Mouse (Mus musculus) spleen, adult 12 weeks (tissue): ENCODE data around the gene Gm10273.
"Not testable (repeated sequence)": the region's sequence is repeated elsewhere in the genome, so short reads cannot be mapped to it uniquely, and the experiment has no call there.

ENCODE experiments used
- DNase-seq: peaks from one replicate; pipeline ENCODE4 v3.0.0; 2022; ENCODE audit warnings: low spot score

The Gm10273 gene

GRCm38 (mm10) chr10:59395461-59395860 lies at the start of gene Gm10273:
Gene Gm10273 (plus strand): TSS chr10:59395632.
- not testable (repeated sequence) for DNase-seq

GRCm38 (mm10) chr10:59346560-59346959 lies 48.9 kb upstream of the Gm10273 start:
- DNase-seq = no peak

GRCm38 (mm10) chr10:59348200-59348599 lies 47.2 kb upstream of the Gm10273 start:
- peak; percentile 30 for DNase-seq

- no peak for DNase-seq
These were observed 45.9 kb upstream of the Gm10273 start for GRCm38 (mm10) chr10:59349536-59349935.

- no peak for DNase-seq
These were observed 42.4 kb upstream of the Gm10273 start for GRCm38 (mm10) chr10:59353065-59353464.

GRCm38 (mm10) chr10:59354120-59354519 lies 41.3 kb upstream of the Gm10273 start:
- DNase-seq = no peak

GRCm38 (mm10) chr10:59355020-59355419 lies 40.4 kb upstream of the Gm10273 start:
- no peak for DNase-seq

- DNase-seq = no peak
These were observed 36.7 kb upstream of the Gm10273 start for GRCm38 (mm10) chr10:59358744-59359143.

- no peak for DNase-seq
These were observed 32.2 kb upstream of the Gm10273 start for GRCm38 (mm10) chr10:59363208-59363607.

GRCm38 (mm10) chr10:59364551-59364950 lies 30.9 kb upstream of the Gm10273 start:
- no peak for DNase-seq

GRCm38 (mm10) chr10:59365804-59366589 lies 29.4 kb upstream of the Gm10273 start:
- no peak for DNase-seq

- DNase-seq = no peak
These were observed 28.7 kb upstream of the Gm10273 start for GRCm38 (mm10) chr10:59366746-59367145.

- DNase-seq = no peak
These were observed 28.2 kb upstream of the Gm10273 start for GRCm38 (mm10) chr10:59367206-59367605.

- DNase-seq = no peak
These were observed 26.7 kb upstream of the Gm10273 start for GRCm38 (mm10) chr10:59368729-59369128.

- no peak for DNase-seq
These were observed 26.0 kb upstream of the Gm10273 start for GRCm38 (mm10) chr10:59369426-59369825.

- DNase-seq = no peak
These were observed 17.5 kb upstream of the Gm10273 start for GRCm38 (mm10) chr10:59377906-59378305.

GRCm38 (mm10) chr10:59378728-59379127 lies 16.7 kb upstream of the Gm10273 start:
- DNase-seq = no peak

GRCm38 (mm10) chr10:59379927-59380326 lies 15.5 kb upstream of the Gm10273 start:
- no peak for DNase-seq

GRCm38 (mm10) chr10:59380411-59380821 lies 15.0 kb upstream of the Gm10273 start:
- DNase-seq = peak; percentile 15

GRCm38 (mm10) chr10:59381563-59381962 lies 13.9 kb upstream of the Gm10273 start:
- DNase-seq = not testable (repeated sequence)

GRCm38 (mm10) chr10:59386951-59387350 lies 8.5 kb upstream of the Gm10273 start:
- DNase-seq = no peak

GRCm38 (mm10) chr10:59389652-59390051 lies 5.8 kb upstream of the Gm10273 start:
- no peak for DNase-seq

GRCm38 (mm10) chr10:59391907-59392306 lies 3.5 kb upstream of the Gm10273 start:
- DNase-seq = no peak
